Mouse (Mus musculus) liver, embryonic 16.5 days (tissue): ENCODE results near the gene Ubash3b. TPM values are rescaled to one million over a fixed set of nuclear protein-coding genes. Genes with fewer than 3 reads are reported as not detected.

Experiments used
- ATAC-seq: fragments of 200-750 bp; cut with Nextera tagmentation; 2 replicates; pipeline ENCODE4 v1.8.0; 2017; ENCODE audit warnings: low read depth, mild to moderate bottlenecking, moderate number of reproducible peaks, moderate library complexity
- H3K27ac ChIP-seq: fragments of 300-500 bp; sonication (generic); 2 replicates; pipeline ENCODE4 v1.5.1; 2014; ENCODE audit warnings: mild to moderate bottlenecking, low read length
- H3K27me3 ChIP-seq: fragments of 300-500 bp; sonication (generic); 2 replicates; pipeline ENCODE4 v1.6.1; 2014; ENCODE audit warnings: low read depth, low read length, mixed read lengths; ENCODE audit not compliant: control insufficient read depth, insufficient read depth
- H3K36me3 ChIP-seq: fragments of 300-500 bp; sonication (generic); 2 replicates; pipeline ENCODE4 v1.6.1; 2014; ENCODE audit warnings: mild to moderate bottlenecking; ENCODE audit not compliant: control insufficient read depth, insufficient read depth
- H3K4me1 ChIP-seq: fragments of 300-500 bp; sonication (generic); 2 replicates; pipeline ENCODE4 v1.6.1; 2014; ENCODE audit warnings: low read depth, low read length, mixed read lengths; ENCODE audit not compliant: control insufficient read depth
- H3K4me2 ChIP-seq: fragments of 300-500 bp; sonication (generic); 2 replicates; pipeline ENCODE4 v1.6.1; 2014; ENCODE audit warnings: low read depth, low read length, mixed read lengths
- H3K4me3 ChIP-seq: fragments of 300-500 bp; sonication (generic); 2 replicates; pipeline ENCODE4 v1.5.1; 2014; ENCODE audit warnings: low read depth, mild to moderate bottlenecking, low read length
- H3K9ac ChIP-seq: fragments of 300-500 bp; sonication (generic); 2 replicates; pipeline ENCODE4 v1.6.1; 2014; ENCODE audit warnings: low read depth, low read length
- H3K9me3 ChIP-seq: fragments of 300-500 bp; sonication (generic); replicated peaks from 2 replicates; pipeline ENCODE4 v1.6.1; 2016; ENCODE audit warnings: low read length; ENCODE audit not compliant: control insufficient read depth
- WGBS: fragments of 180-500 bp; shearing (Covaris S2); extraction: QIAGEN DNeasy Blood & Tissue Kit; methylation state at CpG from one replicate; pipeline ENCODE4 v1.1.7; 2014; ENCODE audit not compliant: insufficient replicate concordance; 5-methylcytosine and 5-hydroxymethylcytosine counted together
- polyA plus RNA-seq: library from polyadenylated mRNA; unstranded; fragments of >200 nt; fragmentation: Nextera tagmentation; extraction: Ambion mirVana; gene quantifications from 2 replicates; pipeline ENCODE4 v1.2.1, GENCODE M21; 2015

Gene Ubash3b
- polyA plus RNA-seq, 1 experiment from 2014 or later, result 4.7 TPM

- Histone ChIP-seq H3K4me1 (no peaks in the 10 kb centered on the region), H3K36me3 (no peaks in the 10 kb centered on the region), H3K9ac (no peak overlapping the region), H3K27me3 (no peaks in the 10 kb centered on the region), H3K9me3 (no peaks in the 10 kb centered on the region), H3K27ac (no peak overlapping the region), H3K4me3 (no peak overlapping the region), H3K4me2 (no peak overlapping the region)
- WGBS, result 54% methylated on average over 7 of the region's 7 CpGs
- ATAC-seq, result no peak
These were observed 164.2 kb downstream of the Ubash3b start for GRCm38 (mm10) chr9:40997116-40997779.

GRCm38 (mm10) chr9:40994075-40994474 lies 167.4 kb downstream of the Ubash3b start:
- H3K27ac ChIP-seq, result no peak overlapping the region
- no peaks in the 10 kb centered on the region for H3K36me3 ChIP-seq
- H3K9me3 ChIP-seq, result no peaks in the 10 kb centered on the region
- no peak for ATAC-seq
- no peaks in the 10 kb centered on the region for H3K4me1 ChIP-seq
- H3K4me3 ChIP-seq, result no peak overlapping the region
- no peaks in the 10 kb centered on the region for H3K27me3 ChIP-seq
- H3K4me2 ChIP-seq, result no peak overlapping the region
- H3K9ac ChIP-seq, result no peak overlapping the region
- 52% methylated on average over 5 of the region's 5 CpGs for WGBS

- H3K4me1 ChIP-seq, result no peaks in the 10 kb centered on the region
- H3K9me3 ChIP-seq, result no peaks in the 10 kb centered on the region
- no peak overlapping the region for H3K27ac ChIP-seq
- WGBS, result 74% methylated on average over 6 of the region's 6 CpGs
- no peaks in the 10 kb centered on the region for H3K36me3 ChIP-seq
- no peak overlapping the region for H3K9ac ChIP-seq
- ATAC-seq, result no peak
- H3K4me3 ChIP-seq, result no peak overlapping the region
- no peaks in the 10 kb centered on the region for H3K27me3 ChIP-seq
- no peak overlapping the region for H3K4me2 ChIP-seq
These were observed 170.0 kb downstream of the Ubash3b start for GRCm38 (mm10) chr9:40991511-40991910.

- WGBS, result 28% methylated on average over 4 of the region's 4 CpGs
- H3K27me3 ChIP-seq, result no peaks in the 10 kb centered on the region
These were observed 171.4 kb downstream of the Ubash3b start for GRCm38 (mm10) chr9:40989940-40990588.

GRCm38 (mm10) chr9:40984313-40984712 lies 177.2 kb downstream of the Ubash3b start:
- Histone ChIP-seq H3K9me3 (no peaks in the 10 kb centered on the region), H3K4me3 (no peak overlapping the region), H3K4me1 (no peaks in the 10 kb centered on the region), H3K27me3 (no peaks in the 10 kb centered on the region), H3K9ac (no peak overlapping the region), H3K4me2 (no peak overlapping the region), H3K36me3 (no peaks in the 10 kb centered on the region), H3K27ac (no peak overlapping the region)
- 59% methylated on average over 3 of the region's 3 CpGs for WGBS
- no peak for ATAC-seq

More at GRCm38 (mm10) chr9:40989940-40990588, 171.4 kb downstream of the Ubash3b start:
- no peak overlapping the region for H3K27ac ChIP-seq
- no peak overlapping the region for H3K9ac ChIP-seq
- no peak overlapping the region for H3K4me2 ChIP-seq
- H3K4me1 ChIP-seq, result no peaks in the 10 kb centered on the region
- no peak overlapping the region for H3K4me3 ChIP-seq
- H3K36me3 ChIP-seq, result no peaks in the 10 kb centered on the region
- no peaks in the 10 kb centered on the region for H3K9me3 ChIP-seq
- no peak for ATAC-seq

GRCm38 (mm10) chr9:40983758-40984157 lies 177.7 kb downstream of the Ubash3b start:
- Histone ChIP-seq H3K4me1 (no peaks in the 10 kb centered on the region), H3K36me3 (no peaks in the 10 kb centered on the region), H3K9me3 (no peaks in the 10 kb centered on the region), H3K9ac (no peak overlapping the region), H3K4me2 (no peak overlapping the region), H3K27ac (no peak overlapping the region), H3K4me3 (no peak overlapping the region), H3K27me3 (no peaks in the 10 kb centered on the region)
- ATAC-seq, result no peak
- WGBS, result 61% methylated on average over 3 of the region's 3 CpGs

GRCm38 (mm10) chr9:40982480-40982879 lies 179.0 kb downstream of the Ubash3b start:
- 29% methylated on average over 6 of the region's 6 CpGs for WGBS
- Histone ChIP-seq H3K4me2 (no peak overlapping the region), H3K9ac (no peak overlapping the region)

GRCm38 (mm10) chr9:40974042-40974801 lies 187.3 kb downstream of the Ubash3b start:
- Histone ChIP-seq H3K4me2 (no peak overlapping the region), H3K27me3 (no peaks in the 10 kb centered on the region), H3K27ac (no peak overlapping the region), H3K9me3 (no peaks in the 10 kb centered on the region), H3K9ac (no peak overlapping the region), H3K36me3 (no peaks in the 10 kb centered on the region), H3K4me1 (no peaks in the 10 kb centered on the region), H3K4me3 (no peak overlapping the region)
- ATAC-seq, result no peak
- WGBS, result 55% methylated on average over 11 of the region's 11 CpGs

More at GRCm38 (mm10) chr9:40982480-40982879, 179.0 kb downstream of the Ubash3b start:
- no peak overlapping the region for H3K27ac ChIP-seq
- H3K36me3 ChIP-seq, result no peaks in the 10 kb centered on the region
- no peak overlapping the region for H3K4me3 ChIP-seq
- no peaks in the 10 kb centered on the region for H3K9me3 ChIP-seq
- no peak for ATAC-seq
- no peaks in the 10 kb centered on the region for H3K4me1 ChIP-seq
- no peaks in the 10 kb centered on the region for H3K27me3 ChIP-seq

GRCm38 (mm10) chr9:40964418-40964714 lies 197.1 kb downstream of the Ubash3b start:
- Histone ChIP-seq H3K4me3 (no peak overlapping the region), H3K9me3 (no peaks in the 10 kb centered on the region), H3K4me2 (no peak overlapping the region), H3K4me1 (no peaks in the 10 kb centered on the region), H3K9ac (no peak overlapping the region), H3K27ac (no peak overlapping the region), H3K27me3 (peaks cover 30% of the 10 kb centered on the region), H3K36me3 (no peaks in the 10 kb centered on the region)
- ATAC-seq, result no peak
- 23% methylated on average over 7 of the region's 7 CpGs for WGBS
